Mouse (Mus musculus) limb, embryonic 13.5 days (tissue): ENCODE data around the gene Nid2. TPM values are rescaled to one million over a fixed set of nuclear protein-coding genes. Genes with fewer than 3 reads are reported as not detected.

Source experiments
- ATAC-seq: fragments of 200-750 bp; cut with Nextera tagmentation; 2 replicates; pipeline ENCODE4 v1.8.0; 2017; ENCODE audit warnings: low read depth, moderate number of reproducible peaks, moderate TSS enrichment; ENCODE audit not compliant: low FRiP score
- H3K27ac ChIP-seq: fragments of 300-500 bp; sonication (generic); 2 replicates; pipeline ENCODE4 v1.5.1; 2015; ENCODE audit warnings: inconsistent platforms, mild to moderate bottlenecking, moderate library complexity
- H3K27me3 ChIP-seq: fragments of 300-500 bp; sonication (generic); 2 replicates; pipeline ENCODE4 v1.6.1; 2015; ENCODE audit warnings: mild to moderate bottlenecking, inconsistent platforms
- H3K36me3 ChIP-seq: fragments of 300-500 bp; sonication (generic); 2 replicates; pipeline ENCODE4 v1.6.1; 2015; ENCODE audit warnings: inconsistent platforms, mild to moderate bottlenecking, moderate library complexity
- H3K4me1 ChIP-seq: fragments of 300-500 bp; sonication (generic); 2 replicates; pipeline ENCODE4 v1.6.1; 2015; ENCODE audit warnings: inconsistent platforms
- H3K4me2 ChIP-seq: fragments of 300-500 bp; sonication (generic); replicated peaks from 2 replicates; pipeline ENCODE4 v1.6.1; 2015; ENCODE audit warnings: inconsistent platforms, mild to moderate bottlenecking, moderate library complexity
- H3K4me3 ChIP-seq: fragments of 300-500 bp; sonication (generic); 2 replicates; pipeline ENCODE4 v1.5.1; 2015; ENCODE audit warnings: moderate library complexity, mild to moderate bottlenecking, inconsistent platforms
- H3K9ac ChIP-seq: fragments of 300-500 bp; sonication (generic); 2 replicates; pipeline ENCODE4 v1.6.1; 2015; ENCODE audit warnings: mild to moderate bottlenecking, inconsistent platforms
- H3K9me3 ChIP-seq: fragments of 300-500 bp; sonication (generic); 2 replicates; pipeline ENCODE4 v1.6.1; 2016; ENCODE audit warnings: inconsistent platforms
- WGBS: fragments of 180-500 bp; shearing (Covaris S2); methylation state at CpG from one replicate; pipeline ENCODE4 v1.1.7; 2015; 5-methylcytosine and 5-hydroxymethylcytosine counted together
- polyA plus RNA-seq: library from polyadenylated mRNA; unstranded; fragments of >200 nt; fragmentation: Nextera tagmentation; extraction: Ambion mirVana; gene quantifications from 2 replicates; pipeline ENCODE4 v1.2.1, GENCODE M21; 2015

Nid2 gene
- polyA plus RNA-seq, 1 experiment from 2014 or later = 104 TPM

GRCm38 (mm10) chr14:19771173-19771572 lies 20.1 kb downstream of the Nid2 start:
- no peaks in the 10 kb centered on the region for H3K27me3 ChIP-seq
- no peak overlapping the region for H3K27ac ChIP-seq
- peaks cover 23% of the 10 kb centered on the region for H3K36me3 ChIP-seq
- H3K9me3 ChIP-seq = no peaks in the 10 kb centered on the region
- no peak overlapping the region for H3K4me2 ChIP-seq
- no peak for ATAC-seq
- no peak overlapping the region for H3K4me3 ChIP-seq
- no peak overlapping the region for H3K9ac ChIP-seq
- peaks cover 31% of the 10 kb centered on the region for H3K4me1 ChIP-seq
- WGBS = 74% methylated on average over 7 of the region's 7 CpGs

GRCm38 (mm10) chr14:19774036-19774628 lies 23.1 kb downstream of the Nid2 start:
- no peak overlapping the region for H3K4me3 ChIP-seq
- peaks cover 12% of the 10 kb centered on the region for H3K4me1 ChIP-seq
- 80% methylated on average over 13 of the region's 13 CpGs for WGBS
- peaks cover 31% of the 10 kb centered on the region for H3K36me3 ChIP-seq
- peak; percentile 66 for ATAC-seq
- H3K9ac ChIP-seq = no peak overlapping the region; the same call in 1 of the 2 replicates
- no peak overlapping the region for H3K4me2 ChIP-seq
- no peaks in the 10 kb centered on the region for H3K27me3 ChIP-seq
- no peak overlapping the region for H3K27ac ChIP-seq
- H3K9me3 ChIP-seq = no peaks in the 10 kb centered on the region

GRCm38 (mm10) chr14:19775491-19775890 lies 24.4 kb downstream of the Nid2 start:
- Histone ChIP-seq H3K4me2 (no peak overlapping the region), H3K9me3 (no peaks in the 10 kb centered on the region), H3K27ac (no peak overlapping the region), H3K36me3 (peaks cover 43% of the 10 kb centered on the region), H3K27me3 (no peaks in the 10 kb centered on the region), H3K9ac (no peak overlapping the region), H3K4me3 (no peak overlapping the region), H3K4me1 (peaks cover 3% of the 10 kb centered on the region; the same call in 1 of the 2 replicates)
- no peak for ATAC-seq
- 94% methylated on average over 4 of the region's 4 CpGs for WGBS

- no peaks in the 10 kb centered on the region for H3K4me1 ChIP-seq
- H3K36me3 ChIP-seq = peaks cover 50% of the 10 kb centered on the region
- no peaks in the 10 kb centered on the region for H3K9me3 ChIP-seq
- no peak overlapping the region for H3K27ac ChIP-seq
- 93% methylated on average over 5 of the region's 5 CpGs for WGBS
- no peaks in the 10 kb centered on the region for H3K27me3 ChIP-seq
- no peak overlapping the region for H3K4me2 ChIP-seq
- no peak overlapping the region for H3K9ac ChIP-seq
- H3K4me3 ChIP-seq = no peak overlapping the region
- ATAC-seq = no peak
Observed at GRCm38 (mm10) chr14:19776179-19776578, 25.1 kb downstream of the Nid2 start.

GRCm38 (mm10) chr14:19776890-19777289 lies 25.8 kb downstream of the Nid2 start:
- H3K27me3 ChIP-seq = no peaks in the 10 kb centered on the region
- no peak overlapping the region for H3K4me2 ChIP-seq
- H3K9ac ChIP-seq = no peak overlapping the region
- 51% methylated on average over 6 of the region's 6 CpGs for WGBS
- no peak overlapping the region for H3K27ac ChIP-seq
- H3K9me3 ChIP-seq = no peaks in the 10 kb centered on the region
- ATAC-seq = no peak; the same call in 1 of the 2 replicates
- H3K36me3 ChIP-seq = peaks cover 55% of the 10 kb centered on the region
- no peaks in the 10 kb centered on the region for H3K4me1 ChIP-seq
- no peak overlapping the region for H3K4me3 ChIP-seq

GRCm38 (mm10) chr14:19777365-19777764 lies 26.3 kb downstream of the Nid2 start:
- no peak overlapping the region for H3K9ac ChIP-seq
- H3K27ac ChIP-seq = no peak overlapping the region
- no peak overlapping the region for H3K4me3 ChIP-seq
- no peak overlapping the region for H3K4me2 ChIP-seq
- H3K36me3 ChIP-seq = peaks cover 60% of the 10 kb centered on the region
- no peaks in the 10 kb centered on the region for H3K9me3 ChIP-seq
- no peaks in the 10 kb centered on the region for H3K27me3 ChIP-seq
- H3K4me1 ChIP-seq = no peaks in the 10 kb centered on the region
- no peak for ATAC-seq
- 89% methylated on average over 6 of the region's 6 CpGs for WGBS

GRCm38 (mm10) chr14:19777945-19778344 lies 26.9 kb downstream of the Nid2 start:
- no peak for ATAC-seq
- no peaks in the 10 kb centered on the region for H3K9me3 ChIP-seq
- H3K4me3 ChIP-seq = no peak overlapping the region
- no peak overlapping the region for H3K9ac ChIP-seq
- H3K4me1 ChIP-seq = no peaks in the 10 kb centered on the region
- H3K36me3 ChIP-seq = peaks cover 62% of the 10 kb centered on the region
- 89% methylated on average over 13 of the region's 13 CpGs for WGBS
- no peak overlapping the region for H3K4me2 ChIP-seq
- H3K27ac ChIP-seq = no peak overlapping the region
- H3K27me3 ChIP-seq = no peaks in the 10 kb centered on the region

- no peaks in the 10 kb centered on the region for H3K27me3 ChIP-seq
- H3K9ac ChIP-seq = no peak overlapping the region
- ATAC-seq = no peak
- no peak overlapping the region for H3K4me3 ChIP-seq
- no peaks in the 10 kb centered on the region for H3K4me1 ChIP-seq
- H3K27ac ChIP-seq = no peak overlapping the region
- no peak overlapping the region for H3K4me2 ChIP-seq
- peaks cover 33% of the 10 kb centered on the region for H3K36me3 ChIP-seq
- WGBS = 81% methylated on average over 9 of the region's 9 CpGs
- H3K9me3 ChIP-seq = no peaks in the 10 kb centered on the region
Observed at GRCm38 (mm10) chr14:19785797-19786588, 34.9 kb downstream of the Nid2 start.

- Histone ChIP-seq H3K9ac (no peak overlapping the region), H3K36me3 (peaks cover 36% of the 10 kb centered on the region), H3K27me3 (no peaks in the 10 kb centered on the region), H3K4me1 (no peaks in the 10 kb centered on the region), H3K4me2 (no peak overlapping the region), H3K4me3 (no peak overlapping the region), H3K27ac (no peak overlapping the region), H3K9me3 (no peaks in the 10 kb centered on the region)
- no peak for ATAC-seq
- 76% methylated on average over 1 of the region's 1 CpGs for WGBS
Observed at GRCm38 (mm10) chr14:19788443-19788842, 37.4 kb downstream of the Nid2 start.

- peaks cover 72% of the 10 kb centered on the region for H3K36me3 ChIP-seq
- WGBS = 57% methylated on average over 4 of the region's 4 CpGs
- H3K9ac ChIP-seq = no peak overlapping the region
- no peak overlapping the region for H3K4me2 ChIP-seq
- H3K9me3 ChIP-seq = no peaks in the 10 kb centered on the region
- no peak for ATAC-seq
- H3K27ac ChIP-seq = no peak overlapping the region
- H3K27me3 ChIP-seq = no peaks in the 10 kb centered on the region
- H3K4me3 ChIP-seq = no peak overlapping the region
- H3K4me1 ChIP-seq = no peaks in the 10 kb centered on the region
Observed at GRCm38 (mm10) chr14:19794881-19795280, 43.8 kb downstream of the Nid2 start.

- Histone ChIP-seq H3K36me3 (peaks cover 75% of the 10 kb centered on the region), H3K4me1 (no peaks in the 10 kb centered on the region), H3K9me3 (no peaks in the 10 kb centered on the region), H3K4me2 (no peak overlapping the region), H3K9ac (no peak overlapping the region), H3K27me3 (no peaks in the 10 kb centered on the region), H3K4me3 (no peak overlapping the region), H3K27ac (no peak overlapping the region)
- ATAC-seq = no peak
- WGBS = 82% methylated on average over 18 of the region's 18 CpGs
Observed at GRCm38 (mm10) chr14:19796541-19797304, 45.7 kb downstream of the Nid2 start.

GRCm38 (mm10) chr14:19800485-19800884 lies 49.4 kb downstream of the Nid2 start:
- Histone ChIP-seq H3K27me3 (no peaks in the 10 kb centered on the region), H3K4me3 (no peak overlapping the region), H3K36me3 (peaks cover 58% of the 10 kb centered on the region), H3K27ac (no peak overlapping the region), H3K9ac (no peak overlapping the region), H3K4me2 (no peak overlapping the region), H3K9me3 (no peaks in the 10 kb centered on the region), H3K4me1 (peaks cover 4% of the 10 kb centered on the region; the same call in 1 of the 2 replicates)
- ATAC-seq = no peak
- 72% methylated on average over 2 of the region's 2 CpGs for WGBS
